Mouse (Mus musculus): ENCODE measurements around the gene Bahcc1.

DNA sequence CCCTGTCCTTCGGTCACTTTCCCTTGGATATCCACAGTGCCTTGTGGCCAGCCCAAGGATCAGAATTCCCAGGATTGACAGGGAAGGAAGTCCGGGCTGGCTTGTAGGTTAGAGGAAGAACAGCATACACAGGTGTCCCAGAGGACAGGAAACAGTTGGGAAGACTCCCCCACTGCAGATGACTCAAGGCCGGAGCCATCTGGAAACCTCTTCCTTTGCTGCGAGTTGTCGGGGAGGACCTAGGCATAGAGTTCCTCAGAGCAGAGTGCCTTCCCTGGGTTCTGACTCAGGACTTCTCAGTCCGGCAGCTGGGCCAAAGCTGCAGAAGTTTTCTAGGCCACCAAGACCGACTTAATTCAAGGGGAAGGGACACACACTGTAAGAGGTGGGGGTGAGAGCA lies 33.0 kb upstream of the Bahcc1 start:
- TF ChIP-seq CTCF (IDR thresholded peaks at IDR 0.05; ENCODE audit: low read depth) = no peak
- no peak for TF ChIP-seq EP300 (IDR thresholded peaks at IDR 0.05; ENCODE audit: low read depth)
